Mouse (Mus musculus): ENCODE measurements around the gene Tcirg1.

DNA sequence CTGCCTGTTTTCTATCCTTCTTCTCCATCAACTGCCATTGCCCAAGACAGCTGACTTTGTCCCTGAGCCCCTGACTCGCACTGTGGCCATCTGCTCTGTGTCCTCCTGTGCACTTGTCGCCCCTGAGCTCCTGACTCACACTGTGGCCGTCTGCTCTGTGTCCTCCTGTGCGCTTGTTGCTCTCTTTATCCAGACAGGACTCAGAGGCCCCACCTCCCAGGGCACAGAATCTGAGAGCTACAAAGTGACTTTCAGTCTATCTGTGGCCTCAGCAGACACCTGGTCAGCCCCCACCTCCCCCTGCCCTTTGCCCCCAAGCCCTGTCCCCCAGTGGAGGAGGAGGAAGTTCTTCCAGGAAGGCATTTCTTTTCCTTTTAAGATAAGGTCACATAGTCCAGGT lies 48.9 kb upstream of the Tcirg1 start:
- TF ChIP-seq CTCF (IDR thresholded peaks at IDR 0.05; ENCODE audit: borderline replicate concordance, extremely low read depth, insufficient read depth, insufficient read length) (no peak), POLR2A (IDR thresholded peaks at IDR 0.05; ENCODE audit: borderline replicate concordance, extremely low read depth, insufficient read depth, insufficient read length, poor library complexity, severe bottlenecking) (no peak)
